Mouse (Mus musculus) midbrain, postnatal 0 days (tissue): ENCODE results near the gene Mdc1. TPM values are rescaled to one million over a fixed set of nuclear protein-coding genes. Genes with fewer than 3 reads are reported as not detected.

Experiments used
- ATAC-seq: fragments of 200-750 bp; cut with Nextera tagmentation; 2 replicates; pipeline ENCODE4 v1.8.0; 2017; ENCODE audit warnings: moderate number of reproducible peaks, mild to moderate bottlenecking, moderate TSS enrichment, moderate library complexity; ENCODE audit not compliant: low FRiP score
- DNase-seq: peaks from one replicate; pipeline ENCODE4 v3.0.0-alpha.2; 2015; ENCODE audit warnings: low spot score
- H3K27ac ChIP-seq: fragments of 300-500 bp; sonication (generic); 2 replicates; pipeline ENCODE4 v1.5.1; 2014; ENCODE audit warnings: low read depth, mild to moderate bottlenecking, low read length, mixed read lengths
- H3K27me3 ChIP-seq: fragments of 300-500 bp; sonication (generic); 2 replicates; pipeline ENCODE4 v1.6.1; 2014; ENCODE audit warnings: low read length, control low read depth, mixed read lengths; ENCODE audit not compliant: insufficient read depth
- H3K36me3 ChIP-seq: fragments of 300-500 bp; sonication (generic); 2 replicates; pipeline ENCODE4 v1.6.1; 2014; ENCODE audit warnings: low read length, control low read depth, mixed read lengths; ENCODE audit not compliant: insufficient read depth
- H3K4me1 ChIP-seq: fragments of 300-500 bp; sonication (generic); 2 replicates; pipeline ENCODE4 v1.6.1; 2014; ENCODE audit warnings: mild to moderate bottlenecking, control low read depth, antibody characterized with exemption, low read length, mixed read lengths; ENCODE audit not compliant: insufficient read depth
- H3K4me2 ChIP-seq: fragments of 300-500 bp; sonication (generic); 2 replicates; pipeline ENCODE4 v1.6.1; 2014; ENCODE audit warnings: low read depth, mild to moderate bottlenecking, low read length, mixed read lengths; ENCODE audit not compliant: poor library complexity, severe bottlenecking
- H3K4me3 ChIP-seq: fragments of 300-500 bp; sonication (generic); 2 replicates; pipeline ENCODE4 v1.5.1; 2014; ENCODE audit warnings: low read depth, mild to moderate bottlenecking, low read length, moderate library complexity
- H3K9ac ChIP-seq: fragments of 300-500 bp; sonication (generic); replicated peaks from 2 replicates; pipeline ENCODE4 v1.6.1; 2014; ENCODE audit warnings: mild to moderate bottlenecking, low read length, moderate library complexity, mixed read lengths; ENCODE audit not compliant: poor library complexity, severe bottlenecking
- H3K9me3 ChIP-seq: fragments of 300-500 bp; sonication (generic); 2 replicates; pipeline ENCODE4 v1.6.1; 2016; ENCODE audit warnings: low read length, control low read depth
- CTCF ChIP-seq: IDR thresholded peaks from 2 replicates; pipeline ENCODE4 v1.5.1; 2016; ENCODE audit warnings: antibody characterized with exemption, mild to moderate bottlenecking
- WGBS: fragments of 180-500 bp; shearing (Covaris S2); extraction: QIAGEN DNeasy Blood & Tissue Kit; methylation state at CpG from one replicate; pipeline ENCODE4 v1.1.7; 2014; 5-methylcytosine and 5-hydroxymethylcytosine counted together
- polyA plus RNA-seq: library from polyadenylated mRNA; unstranded; fragments of >200 nt; fragmentation: Nextera tagmentation; extraction: Ambion mirVana; gene quantifications from 2 replicates; pipeline ENCODE4 v1.2.1, GENCODE M21; 2015
- total RNA-seq: library from RNA; depleted of rRNA; stranded (reverse); fragments of >200 nt; gene quantifications from 2 replicates; pipeline ENCODE4 v1.2.3, GENCODE M21; 2014; rRNA removed

Gene Mdc1
- total RNA-seq (22.4 and 22.6 TPM in 2 replicates), polyA plus RNA-seq (3.7 and 4.7 TPM in 2 replicates)

GRCm38 (mm10) chr17:35841076-35841950 lies at the start of gene Mdc1:
Gene Mdc1, plus strand, starts transcription at chr17:35841515.
- TF ChIP-seq CTCF, result peak; percentile 63
- Histone ChIP-seq H3K4me2 (peak within 1 kb of the TSS; percentile 61), H3K4me1 (no peaks in the 10 kb centered on the region), H3K4me3 (peak within 1 kb of the TSS; percentile 56), H3K27me3 (no peaks in the 10 kb centered on the region), H3K36me3 (peaks cover 10% of the 10 kb centered on the region; the same call in 1 of the 2 replicates), H3K9me3 (no peaks in the 10 kb centered on the region), H3K9ac (peak within 1 kb of the TSS; percentile 60), H3K27ac (peak within 1 kb of the TSS; percentile 65)
- WGBS, result under 1% methylated on average over 59 of the region's 59 CpGs
- ATAC-seq (peak; percentile 92), DNase-seq (peak; percentile 100)

GRCm38 (mm10) chr17:35792837-35793236 lies 48.5 kb upstream of the Mdc1 start:
- Histone ChIP-seq H3K9me3 (no peaks in the 10 kb centered on the region), H3K27me3 (no peaks in the 10 kb centered on the region), H3K9ac (no peak overlapping the region), H3K4me1 (no peaks in the 10 kb centered on the region), H3K36me3 (no peaks in the 10 kb centered on the region), H3K27ac (no peak overlapping the region), H3K4me2 (no peak overlapping the region), H3K4me3 (no peak overlapping the region)
- WGBS, result 94% methylated on average over 2 of the region's 2 CpGs
- ATAC-seq (no peak), DNase-seq (no peak)
- no peak for TF ChIP-seq CTCF

- DNase-seq (no peak), ATAC-seq (no peak)
- no peak overlapping the region for H3K4me3 ChIP-seq
- H3K9ac ChIP-seq, result no peak overlapping the region
- H3K9me3 ChIP-seq, result no peaks in the 10 kb centered on the region
- no peaks in the 10 kb centered on the region for H3K36me3 ChIP-seq
- H3K27ac ChIP-seq, result no peak overlapping the region
- H3K4me2 ChIP-seq, result no peak overlapping the region
- H3K4me1 ChIP-seq, result no peaks in the 10 kb centered on the region
- TF ChIP-seq CTCF, result no peak
- 56% methylated on average over 2 of the region's 2 CpGs for whole genome bisulfite sequencing
- no peaks in the 10 kb centered on the region for H3K27me3 ChIP-seq
Measured at GRCm38 (mm10) chr17:35795099-35795498, 46.2 kb upstream of the Mdc1 start.

- H3K9ac ChIP-seq, result no peak overlapping the region
- DNase-seq (no peak), ATAC-seq (no peak)
- H3K36me3 ChIP-seq, result no peaks in the 10 kb centered on the region
- no peak overlapping the region for H3K4me3 ChIP-seq
- WGBS, result 75% methylated on average over 6 of the region's 6 CpGs
- H3K4me2 ChIP-seq, result no peak overlapping the region
- no peaks in the 10 kb centered on the region for H3K27me3 ChIP-seq
- no peaks in the 10 kb centered on the region for H3K9me3 ChIP-seq
- no peaks in the 10 kb centered on the region for H3K4me1 ChIP-seq
- TF ChIP-seq CTCF, result no peak
- H3K27ac ChIP-seq, result no peak overlapping the region
Measured at GRCm38 (mm10) chr17:35795656-35796055, 45.7 kb upstream of the Mdc1 start.

- Histone ChIP-seq H3K9me3 (no peaks in the 10 kb centered on the region), H3K4me3 (no peak overlapping the region), H3K4me2 (no peak overlapping the region), H3K36me3 (no peaks in the 10 kb centered on the region), H3K27me3 (no peaks in the 10 kb centered on the region), H3K9ac (no peak overlapping the region), H3K4me1 (no peaks in the 10 kb centered on the region), H3K27ac (no peak overlapping the region)
- no peak for TF ChIP-seq CTCF
- ATAC-seq, result no peak
- 62% methylated on average over 5 of the region's 5 CpGs for WGBS
- DNase-seq, result no peak
Measured at GRCm38 (mm10) chr17:35796835-35797234, 44.5 kb upstream of the Mdc1 start.

GRCm38 (mm10) chr17:35800905-35801304 lies 40.4 kb upstream of the Mdc1 start:
- DNase-seq, result no peak
- TF ChIP-seq CTCF, result no peak
- WGBS, result 68% methylated on average over 2 of the region's 2 CpGs
- no peaks in the 10 kb centered on the region for H3K36me3 ChIP-seq
- no peak overlapping the region for H3K4me2 ChIP-seq
- H3K4me1 ChIP-seq, result no peaks in the 10 kb centered on the region
- H3K4me3 ChIP-seq, result no peak overlapping the region
- ATAC-seq, result no peak
- no peak overlapping the region for H3K27ac ChIP-seq
- no peaks in the 10 kb centered on the region for H3K27me3 ChIP-seq
- H3K9ac ChIP-seq, result no peak overlapping the region
- no peaks in the 10 kb centered on the region for H3K9me3 ChIP-seq
